Mouse (Mus musculus): Measurements from ENCODE around the gene Cct5. TPM values are rescaled to one million over a fixed set of nuclear protein-coding genes. Genes with fewer than 3 reads are reported as not detected.

The Cct5 gene
- total RNA-seq, 1 experiment: 695 TPM

DNA sequence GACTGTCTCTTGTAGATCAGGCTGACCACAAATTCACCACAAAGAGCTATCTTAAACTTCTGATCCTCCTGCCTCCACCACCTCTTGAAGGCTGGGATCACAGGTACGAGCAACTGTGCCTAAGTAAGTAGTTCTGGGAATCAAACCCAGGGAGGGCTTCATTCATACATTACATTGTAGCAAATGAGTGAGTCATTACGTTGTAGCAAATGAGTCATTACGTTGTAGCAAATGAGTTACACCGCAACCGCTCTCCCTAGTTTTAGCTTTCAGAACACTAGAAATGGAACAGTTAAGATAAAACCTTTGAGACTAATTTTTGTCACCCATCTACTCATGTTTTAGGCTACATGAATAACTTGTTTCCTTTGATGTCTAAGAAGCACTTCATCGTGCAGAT, 55.3 kb downstream of the Cct5 start:
- Histone ChIP-seq H3K27ac (ENCODE audit: insufficient read depth, low read depth, low read length, poor library complexity, severe bottlenecking) (no peak overlapping the region), H3K9ac (ENCODE audit: insufficient read depth, low read depth, low read length, poor library complexity, severe bottlenecking) (no peak overlapping the region), H3K36me3 (ENCODE audit: control insufficient read depth, insufficient read depth, low read length, poor library complexity, severe bottlenecking) (no peaks in the 10 kb centered on the region), H3K4me3 (ENCODE audit: insufficient read depth in 1 of 2, low read depth in 1 of 2, low read length in 2 of 2, poor library complexity in 1 of 2, severe bottlenecking in 1 of 2) (no peak overlapping the region), H3K9me3 (ENCODE audit: control insufficient read depth, insufficient read depth, low read depth, low read length) (no peaks in the 10 kb centered on the region), H3K4me1 (ENCODE audit: control insufficient read depth in 2 of 2, insufficient read depth in 2 of 2, low read length in 2 of 2, poor library complexity in 1 of 2) (peaks cover 6 to 21% of the 10 kb centered on the region in 2 experiments)
- TF ChIP-seq CHD2 (IDR thresholded peaks at IDR 0.05; ENCODE audit: low read depth, low read length) (no peak), ZC3H11A (IDR thresholded peaks at IDR 0.05; ENCODE audit: borderline replicate concordance, low read depth, low read length) (no peak), MAFK (IDR thresholded peaks at IDR 0.05; ENCODE audit: insufficient read depth, low read depth, low read length) (no peak), ZNF384 (IDR thresholded peaks at IDR 0.05; ENCODE audit: low read depth, low read length) (no peak), HCFC1 (IDR thresholded peaks at IDR 0.05; ENCODE audit: borderline replicate concordance, insufficient read depth, low read length) (no peak)
- in situ Hi-C loops (cut with MboI; ENCODE audit: low sequenced_read_pairs in 2 of 2, unreplicated experiment in 2 of 2): no loop called here
- DNase-seq (ENCODE audit: low read depth, low spot score): no peak

DNA sequence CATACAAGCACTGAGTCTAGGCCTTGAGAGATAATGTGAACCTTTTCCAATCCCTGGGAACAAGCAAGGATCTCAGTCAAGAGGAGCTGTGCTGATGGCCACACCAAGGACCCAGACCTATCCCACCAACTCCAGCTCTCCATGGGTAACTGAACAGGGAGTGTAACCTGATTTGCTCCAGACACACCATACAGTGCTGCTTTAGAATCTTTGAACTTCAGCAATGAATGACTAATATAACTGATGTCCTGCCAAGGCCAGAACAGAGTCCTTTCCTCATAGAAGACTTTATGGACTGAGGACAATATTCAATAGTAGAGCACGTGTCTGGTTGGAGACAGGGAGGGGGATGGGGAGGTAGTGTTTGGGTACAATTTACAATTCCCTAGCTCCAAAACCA, 56.5 kb downstream of the Cct5 start:
- no peak overlapping the region; the same call in 1 of the 2 replicates for H3K27ac ChIP-seq (ENCODE audit: insufficient read depth, low read depth, low read length, poor library complexity, severe bottlenecking)
- H3K4me1 ChIP-seq (ENCODE audit: control insufficient read depth in 2 of 2, insufficient read depth in 2 of 2, low read length in 2 of 2, poor library complexity in 1 of 2): peaks cover 6 to 21% of the 10 kb centered on the region in 2 experiments
- no peak for DNase-seq (ENCODE audit: low read depth, low spot score)
- TF ChIP-seq ZC3H11A (IDR thresholded peaks at IDR 0.05; ENCODE audit: borderline replicate concordance, low read depth, low read length) (no peak), CHD2 (IDR thresholded peaks at IDR 0.05; ENCODE audit: low read depth, low read length) (no peak), MAFK (IDR thresholded peaks at IDR 0.05; ENCODE audit: insufficient read depth, low read depth, low read length) (no peak), HCFC1 (IDR thresholded peaks at IDR 0.05; ENCODE audit: borderline replicate concordance, insufficient read depth, low read length) (no peak), ZNF384 (IDR thresholded peaks at IDR 0.05; ENCODE audit: low read depth, low read length) (no peak)
- in situ Hi-C loops (cut with MboI; ENCODE audit: low sequenced_read_pairs in 2 of 2, unreplicated experiment in 2 of 2): no loop called here
- no peaks in the 10 kb centered on the region for H3K36me3 ChIP-seq (ENCODE audit: control insufficient read depth, insufficient read depth, low read length, poor library complexity, severe bottlenecking)
- peaks cover under 1% of the 10 kb centered on the region; the same call in 1 of the 2 replicates for H3K9me3 ChIP-seq (ENCODE audit: control insufficient read depth, insufficient read depth, low read depth, low read length)
- H3K4me3 ChIP-seq (ENCODE audit: insufficient read depth in 1 of 2, low read depth in 1 of 2, low read length in 2 of 2, poor library complexity in 1 of 2, severe bottlenecking in 1 of 2): no peak overlapping the region
- H3K9ac ChIP-seq (ENCODE audit: insufficient read depth, low read depth, low read length, poor library complexity, severe bottlenecking): no peak overlapping the region

DNA sequence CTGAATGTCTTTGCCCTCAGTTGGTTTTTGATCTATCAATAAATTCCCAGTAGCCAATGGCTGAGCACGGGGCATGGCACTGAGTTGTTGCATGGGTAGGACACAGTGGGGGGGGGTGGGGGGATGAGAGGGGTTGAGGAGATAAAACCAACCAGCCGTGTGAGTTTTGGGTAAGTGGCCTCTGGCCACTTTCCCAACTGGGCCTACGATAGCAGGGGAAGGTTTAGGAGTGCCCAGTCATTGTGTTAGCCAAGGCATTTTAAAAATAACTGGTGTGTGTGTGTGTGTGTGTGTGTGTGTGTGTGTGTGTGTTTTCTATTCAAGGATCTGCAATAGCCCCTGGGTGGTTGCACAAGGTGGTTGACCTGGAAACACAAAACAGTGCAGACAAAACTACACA, 58.4 kb downstream of the Cct5 start:
- no peak overlapping the region for H3K9ac ChIP-seq (ENCODE audit: insufficient read depth, low read depth, low read length, poor library complexity, severe bottlenecking)
- H3K36me3 ChIP-seq (ENCODE audit: control insufficient read depth, insufficient read depth, low read length, poor library complexity, severe bottlenecking): no peaks in the 10 kb centered on the region; the same call in 1 of the 2 replicates
- H3K27ac ChIP-seq (ENCODE audit: insufficient read depth, low read depth, low read length, poor library complexity, severe bottlenecking): peak overlapping the region; percentile 38; the same call in 1 of the 2 replicates
- no peak for DNase-seq (ENCODE audit: low read depth, low spot score)
- in situ Hi-C loops (cut with MboI; ENCODE audit: low sequenced_read_pairs in 2 of 2, unreplicated experiment in 2 of 2): no loop called here
- TF ChIP-seq CHD2 (IDR thresholded peaks at IDR 0.05; ENCODE audit: low read depth, low read length) (no peak), ZNF384 (IDR thresholded peaks at IDR 0.05; ENCODE audit: low read depth, low read length) (no peak), HCFC1 (IDR thresholded peaks at IDR 0.05; ENCODE audit: borderline replicate concordance, insufficient read depth, low read length) (no peak), ZC3H11A (IDR thresholded peaks at IDR 0.05; ENCODE audit: borderline replicate concordance, low read depth, low read length) (no peak), MAFK (IDR thresholded peaks at IDR 0.05; ENCODE audit: insufficient read depth, low read depth, low read length) (no peak)
- H3K4me1 ChIP-seq (ENCODE audit: control insufficient read depth in 2 of 2, insufficient read depth in 2 of 2, low read length in 2 of 2, poor library complexity in 1 of 2): peaks cover 6 to 15% of the 10 kb centered on the region in 2 experiments
- no peak overlapping the region for H3K4me3 ChIP-seq (ENCODE audit: insufficient read depth in 1 of 2, low read depth in 1 of 2, low read length in 2 of 2, poor library complexity in 1 of 2, severe bottlenecking in 1 of 2)
- H3K9me3 ChIP-seq (ENCODE audit: control insufficient read depth, insufficient read depth, low read depth, low read length): peaks cover 8% of the 10 kb centered on the region

DNA sequence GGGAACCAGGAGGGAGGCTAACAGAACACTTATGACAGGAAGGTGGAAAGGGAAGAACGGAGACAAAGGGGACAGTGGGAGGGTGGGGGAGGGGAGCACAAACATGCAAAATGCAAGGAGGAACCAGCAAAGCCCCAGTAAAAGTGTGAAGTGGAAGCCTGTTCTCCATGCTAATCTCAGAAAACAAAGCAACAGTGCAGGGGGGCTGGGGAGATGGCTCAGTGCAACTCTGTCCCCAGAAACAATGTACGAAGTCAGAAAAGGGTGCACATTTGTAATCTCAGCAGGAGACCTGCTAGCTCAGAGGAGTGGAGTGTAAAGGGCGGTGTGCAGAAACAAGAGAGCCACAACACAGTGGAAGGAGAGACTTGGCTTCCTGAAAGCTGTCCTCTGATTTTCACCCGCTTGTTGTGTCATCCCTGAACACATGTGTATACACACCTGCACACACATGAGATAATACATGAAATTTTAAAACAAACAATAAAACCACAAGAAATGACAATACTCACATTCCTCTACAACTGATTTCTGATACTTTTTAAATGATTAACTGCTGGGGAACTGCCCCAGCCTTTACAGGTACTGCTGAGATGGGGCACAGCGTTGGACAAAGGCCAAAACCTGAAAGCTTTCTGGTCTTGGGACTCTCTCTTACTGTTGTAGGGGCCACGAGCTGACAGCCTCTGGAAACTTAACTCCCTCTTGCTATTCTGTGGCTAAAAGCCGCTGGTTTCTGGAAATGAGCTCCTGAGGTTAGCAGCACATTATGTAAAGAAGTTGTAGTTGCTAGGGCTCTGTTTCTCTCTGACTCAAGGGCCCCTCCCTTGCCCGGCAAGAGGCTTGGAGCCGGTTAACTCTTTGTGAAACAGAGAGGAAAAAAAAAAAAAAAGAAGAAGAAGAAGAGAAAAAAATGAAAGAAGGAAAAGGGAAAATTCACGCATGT, 59.3 kb downstream of the Cct5 start:
- Histone ChIP-seq H3K4me1 (ENCODE audit: control insufficient read depth in 2 of 2, insufficient read depth in 2 of 2, low read length in 2 of 2, poor library complexity in 1 of 2) (peaks cover 6 to 12% of the 10 kb centered on the region in 2 experiments), H3K36me3 (ENCODE audit: control insufficient read depth, insufficient read depth, low read length, poor library complexity, severe bottlenecking) (no peaks in the 10 kb centered on the region; the same call in 1 of the 2 replicates), H3K9ac (ENCODE audit: insufficient read depth, low read depth, low read length, poor library complexity, severe bottlenecking) (no peak overlapping the region), H3K4me3 (ENCODE audit: insufficient read depth in 1 of 2, low read depth in 1 of 2, low read length in 2 of 2, poor library complexity in 1 of 2, severe bottlenecking in 1 of 2) (no peak overlapping the region), H3K27ac (ENCODE audit: insufficient read depth, low read depth, low read length, poor library complexity, severe bottlenecking) (peak overlapping the region; percentile 93), H3K9me3 (ENCODE audit: control insufficient read depth, insufficient read depth, low read depth, low read length) (peaks cover 10% of the 10 kb centered on the region)
- TF ChIP-seq ZNF384 (IDR thresholded peaks at IDR 0.05; ENCODE audit: low read depth, low read length) (peak; percentile 68; the same call in 1 of the 2 replicates), HCFC1 (IDR thresholded peaks at IDR 0.05; ENCODE audit: borderline replicate concordance, insufficient read depth, low read length) (no peak)
- in situ Hi-C loops (cut with MboI; ENCODE audit: low sequenced_read_pairs in 2 of 2, unreplicated experiment in 2 of 2): no loop called here
- DNase-seq (ENCODE audit: low read depth, low spot score): peak; percentile 51

Other genes with a start within 250 kb of the Cct5 start
- 2.6 and 3.8 TPM in 2 replicates for gene Ankrd33b, start 234.1 kb downstream of the Cct5 start, total RNA-seq (2012; rRNA removed)
- not detected in 2 replicates for gene Ropn1l, start 148.1 kb downstream of the Cct5 start, total RNA-seq (2012; rRNA removed)
- 67.6 and 83.4 TPM in 2 replicates for gene March6, start 70.8 kb downstream of the Cct5 start, total RNA-seq (2012; rRNA removed)
- gene Cmbl, start 36.4 kb downstream of the Cct5 start, total RNA-seq (2012; rRNA removed): 0.48 and 0.76 TPM in 2 replicates
- 13.1 and 17.2 TPM in 2 replicates for gene Fam173b, start within 50 bp of the Cct5 start, total RNA-seq (2012; rRNA removed)

Measured in ES-E14 (cell line).